Mouse (Mus musculus) thymus, adult 2 months (tissue): ENCODE measurements around the gene Dgkg.

ENCODE experiments used
- CTCF ChIP-seq: fragments of 200-500 bp; IDR thresholded peaks from 2 replicates; pipeline ENCODE4 v1.5.1; 2012; ENCODE audit warnings: mild to moderate bottlenecking, control low read depth, low read length, moderate library complexity, borderline replicate concordance; ENCODE audit not compliant: control insufficient read depth, poor library complexity, insufficient read depth; ENCODE audit errors: extremely low read depth
- POLR2A ChIP-seq: fragments of 200-500 bp; IDR thresholded peaks from 2 replicates; pipeline ENCODE4 v1.6.1; 2012; ENCODE audit warnings: mild to moderate bottlenecking, low read length, control low read depth, moderate library complexity; ENCODE audit not compliant: control insufficient read depth, poor library complexity, insufficient read depth; ENCODE audit errors: extremely low read depth

- no peak for TF ChIP-seq CTCF
- no peak for TF ChIP-seq POLR2A
These were observed 71.5 kb downstream of the Dgkg start for GRCm38 (mm10) chr16:22585523-22585922.
